Mouse (Mus musculus) ES-E14 (cell line): ENCODE measurements at regions not wholly inside any gene's neighbourhood (a gene's known extent, or its start where the extent isn't known, plus 50 kb on each side); places are given as distances from the start of the nearest gene placed in this dataset.
A peak's percentile ranks its signal among the peaks of the same experiment; 100 is the strongest.
"Not testable (repeated sequence)": the region's sequence is repeated elsewhere in the genome, so short reads cannot be mapped to it uniquely, and the experiment has no call there.

Experiments used
- DNase-seq: peaks from one replicate; pipeline ENCODE4 v3.0.0-alpha.2; 2013; ENCODE audit warnings: low read depth, low spot score
- H3K27ac ChIP-seq: 2 replicates; pipeline ENCODE4 v1.5.1; 2012; ENCODE audit warnings: low read depth, mild to moderate bottlenecking, low read length, moderate library complexity, mixed read lengths; ENCODE audit not compliant: poor library complexity, insufficient read depth, severe bottlenecking
- H3K36me3 ChIP-seq: 2 replicates; pipeline ENCODE4 v1.6.1; 2012; ENCODE audit warnings: mild to moderate bottlenecking, low read length, moderate library complexity, mixed read lengths; ENCODE audit not compliant: control insufficient read depth, poor library complexity, insufficient read depth, severe bottlenecking
- H3K4me1 ChIP-seq, 2 experiments: fragments of 150-350 bp in 1 of 2; sonication (generic) in 1 of 2; 2 replicates each; pipeline ENCODE4 v1.6.1; 2012; ENCODE audit warnings: low read length in 2 of 2, mild to moderate bottlenecking in 1 of 2, mixed read lengths in 1 of 2; ENCODE audit not compliant: control insufficient read depth in 2 of 2, insufficient read depth in 2 of 2, poor library complexity in 1 of 2
- H3K4me3 ChIP-seq, 2 experiments: fragments of 150-350 bp in 1 of 2; sonication (generic) in 1 of 2; 2 replicates each; pipeline ENCODE4 v1.5.1; 2012; ENCODE audit warnings: low read length in 2 of 2, low read depth in 1 of 2, mild to moderate bottlenecking in 1 of 2, mixed read lengths in 1 of 2; ENCODE audit not compliant: insufficient read depth in 1 of 2, poor library complexity in 1 of 2, severe bottlenecking in 1 of 2
- H3K9ac ChIP-seq: 2 replicates; pipeline ENCODE4 v1.6.1; 2012; ENCODE audit warnings: low read depth, mild to moderate bottlenecking, low read length, mixed read lengths; ENCODE audit not compliant: poor library complexity, insufficient read depth, severe bottlenecking
- H3K9me3 ChIP-seq: fragments of 150-350 bp; sonication (generic); 2 replicates; pipeline ENCODE4 v1.6.1; 2012; ENCODE audit warnings: low read depth, mild to moderate bottlenecking, low read length; ENCODE audit not compliant: control insufficient read depth, insufficient read depth
- HCFC1 ChIP-seq: IDR thresholded peaks from 2 replicates; pipeline ENCODE4 v1.6.1; 2012; ENCODE audit warnings: low read length, inconsistent platforms, borderline replicate concordance; ENCODE audit not compliant: insufficient read depth
- MAFK ChIP-seq: IDR thresholded peaks from 2 replicates; pipeline ENCODE4 v1.6.1; 2014; ENCODE audit warnings: mild to moderate bottlenecking, low read depth, low read length, inconsistent platforms; ENCODE audit not compliant: insufficient read depth
- ZC3H11A ChIP-seq: IDR thresholded peaks from 2 replicates; pipeline ENCODE4 v1.6.1; 2012; ENCODE audit warnings: low read depth, mild to moderate bottlenecking, inconsistent platforms, low read length, borderline replicate concordance
- ZNF384 ChIP-seq: IDR thresholded peaks from 2 replicates; pipeline ENCODE4 v1.6.1; 2012; ENCODE audit warnings: low read depth, low read length, inconsistent platforms
- in situ Hi-C, 2 experiments: fragments of 600-800 bp; cut with MboI; formaldehyde crosslinking; loops; one replicate each; pipeline ENCODE4 v1.15.1; 2025; ENCODE audit warnings: low sequenced_read_pairs in 2 of 2, inconsistent platforms in 1 of 2; ENCODE audit not compliant: unreplicated experiment in 2 of 2

DNA sequence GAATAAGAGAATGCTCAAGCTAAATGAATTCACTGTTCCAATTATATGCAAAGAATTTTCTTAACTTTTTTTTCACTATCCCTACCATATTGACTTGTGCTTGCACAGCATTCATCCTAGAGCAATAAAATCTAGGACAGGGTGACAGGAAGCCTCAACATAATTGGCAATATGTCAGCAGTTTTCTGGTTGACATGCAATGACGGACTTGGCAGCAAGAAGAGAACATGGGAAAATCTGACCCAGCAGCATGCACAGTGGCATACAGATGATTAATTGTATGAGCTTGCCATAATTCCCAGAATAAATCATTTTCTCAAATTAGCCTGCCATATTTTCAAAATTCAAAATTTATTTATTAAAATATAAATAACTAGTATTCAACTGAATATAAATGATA is 152.7 kb downstream of the Amy2a5 start:
- in situ Hi-C loops, result no loop called here
- no peaks in the 10 kb centered on the region for H3K36me3 ChIP-seq
- no peak overlapping the region for H3K27ac ChIP-seq
- TF ChIP-seq HCFC1 (no peak), ZC3H11A (no peak)
- H3K9ac ChIP-seq, result no peak overlapping the region
- H3K9me3 ChIP-seq, result no peaks in the 10 kb centered on the region
- no peak for DNase-seq
- no peak overlapping the region for H3K4me3 ChIP-seq
- no peaks in the 10 kb centered on the region for H3K4me1 ChIP-seq

- H3K4me3 ChIP-seq, in situ Hi-C loops: not testable (repeated sequence)
- DNase-seq, result peak; percentile 12
These were observed 167.8 kb downstream of the Amy2a5 start for GRCm38 (mm10) chr3:113090850-113091249.

GRCm38 (mm10) chr3:113080704-113081103 is 177.9 kb downstream of the Amy2a5 start:
- no peaks in the 10 kb centered on the region for H3K4me1 ChIP-seq
- no peaks in the 10 kb centered on the region for H3K9me3 ChIP-seq
- H3K9ac ChIP-seq, result no peak overlapping the region
- DNase-seq, result peak; percentile 38
- no peak overlapping the region for H3K27ac ChIP-seq
- no peak overlapping the region for H3K4me3 ChIP-seq
- H3K36me3 ChIP-seq, result no peaks in the 10 kb centered on the region
- peak; percentile 86 for TF ChIP-seq ZC3H11A
- TF ChIP-seq ZNF384, result no peak
- no peak for TF ChIP-seq MAFK
- in situ Hi-C loops, result no loop called here

More at GRCm38 (mm10) chr3:113090850-113091249, 167.8 kb downstream of the Amy2a5 start:
- not testable (repeated sequence) for H3K27ac ChIP-seq, H3K9ac ChIP-seq, H3K9me3 ChIP-seq, H3K36me3 ChIP-seq, H3K4me1 ChIP-seq
